Mouse (Mus musculus) heart, embryonic 15.5 days (tissue): ENCODE measurements at regions not wholly inside any gene's neighbourhood (a gene's known extent, or its start where the extent isn't known, plus 50 kb on each side); places are given as distances from the start of the nearest gene placed in this dataset.

Source experiments
- ATAC-seq: fragments of 200-750 bp; cut with Nextera tagmentation; replicated peaks from 2 replicates; pipeline ENCODE4 v1.8.0; 2017; ENCODE audit warnings: low read depth, moderate TSS enrichment; ENCODE audit not compliant: insufficient number of reproducible peaks, insufficient read depth, low FRiP score
- H3K27ac ChIP-seq: fragments of 300-500 bp; sonication (generic); 2 replicates; pipeline ENCODE4 v1.5.1; 2015; ENCODE audit warnings: mild to moderate bottlenecking, inconsistent platforms
- H3K27me3 ChIP-seq: fragments of 300-500 bp; sonication (generic); 2 replicates; pipeline ENCODE4 v1.6.1; 2015; ENCODE audit warnings: inconsistent platforms
- H3K36me3 ChIP-seq: fragments of 300-500 bp; sonication (generic); 2 replicates; pipeline ENCODE4 v1.6.1; 2015; ENCODE audit warnings: mild to moderate bottlenecking, inconsistent platforms
- H3K4me1 ChIP-seq: fragments of 300-500 bp; sonication (generic); replicated peaks from 2 replicates; pipeline ENCODE4 v1.6.1; 2015; ENCODE audit warnings: inconsistent platforms
- H3K4me2 ChIP-seq: fragments of 300-500 bp; sonication (generic); 2 replicates; pipeline ENCODE4 v1.6.1; 2015; ENCODE audit warnings: inconsistent platforms, mild to moderate bottlenecking, moderate library complexity
- H3K4me3 ChIP-seq: fragments of 300-500 bp; sonication (generic); 2 replicates; pipeline ENCODE4 v1.5.1; 2015; ENCODE audit warnings: mild to moderate bottlenecking, inconsistent platforms
- H3K9ac ChIP-seq: fragments of 300-500 bp; sonication (generic); 2 replicates; pipeline ENCODE4 v1.6.1; 2015; ENCODE audit warnings: mild to moderate bottlenecking, inconsistent platforms
- H3K9me3 ChIP-seq: fragments of 300-500 bp; sonication (generic); replicated peaks from 2 replicates; pipeline ENCODE4 v1.6.1; 2016; ENCODE audit warnings: inconsistent platforms
- WGBS: fragments of 180-500 bp; shearing (Covaris S2); methylation state at CpG from one replicate; pipeline ENCODE4 v1.1.7; 2015; ENCODE audit warnings: mixed read lengths; 5-methylcytosine and 5-hydroxymethylcytosine counted together

DNA sequence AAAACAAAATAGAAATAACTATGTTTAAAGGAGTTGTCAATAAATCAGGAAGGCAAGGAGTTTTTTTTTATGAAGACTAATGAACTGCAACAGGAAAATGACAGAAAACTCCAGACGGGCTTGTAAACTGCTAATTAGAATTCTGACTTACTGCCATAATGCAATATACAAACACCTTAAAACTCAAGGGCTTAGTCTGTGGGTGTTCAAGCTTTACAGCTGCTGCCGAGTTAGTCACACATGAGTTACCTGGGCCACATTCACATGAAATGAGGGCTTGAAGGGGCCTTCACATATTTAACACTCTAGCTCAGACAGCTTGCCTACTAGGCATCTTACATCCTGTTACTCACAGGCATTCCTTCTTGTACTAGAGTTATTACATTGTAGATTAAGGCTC is 256.9 kb downstream of the Aldoart1 start:
- Histone ChIP-seq H3K4me3 (no peak overlapping the region), H3K9me3 (no peaks in the 10 kb centered on the region), H3K36me3 (no peaks in the 10 kb centered on the region), H3K4me2 (no peak overlapping the region), H3K27ac (no peak overlapping the region), H3K4me1 (no peaks in the 10 kb centered on the region), H3K9ac (no peak overlapping the region), H3K27me3 (no peaks in the 10 kb centered on the region)
- ATAC-seq = no peak
- 77% methylated on average over 2 of the region's 2 CpGs for WGBS

- no peaks in the 10 kb centered on the region for H3K4me1 ChIP-seq
- WGBS = 35% methylated on average over 1 of the region's 1 CpGs
- H3K27me3 ChIP-seq = no peaks in the 10 kb centered on the region
- H3K27ac ChIP-seq = no peak overlapping the region
- H3K9ac ChIP-seq = no peak overlapping the region
- ATAC-seq = no peak
- no peak overlapping the region for H3K4me3 ChIP-seq
- H3K36me3 ChIP-seq = no peaks in the 10 kb centered on the region
- no peaks in the 10 kb centered on the region for H3K9me3 ChIP-seq
- H3K4me2 ChIP-seq = no peak overlapping the region
Observed at GRCm38 (mm10) chr4:72592129-72592528, 260.3 kb downstream of the Aldoart1 start.

GRCm38 (mm10) chr4:72574946-72575345 is 277.5 kb downstream of the Aldoart1 start:
- no peak overlapping the region for H3K27ac ChIP-seq
- H3K4me1 ChIP-seq = no peaks in the 10 kb centered on the region
- H3K4me2 ChIP-seq = no peak overlapping the region
- no peaks in the 10 kb centered on the region for H3K9me3 ChIP-seq
- no peak overlapping the region for H3K4me3 ChIP-seq
- no peaks in the 10 kb centered on the region for H3K36me3 ChIP-seq
- no peak for ATAC-seq
- no peaks in the 10 kb centered on the region for H3K27me3 ChIP-seq
- no peak overlapping the region for H3K9ac ChIP-seq
- WGBS = 77% methylated on average over 1 of the region's 1 CpGs

- Histone ChIP-seq H3K4me1 (no peaks in the 10 kb centered on the region), H3K9ac (no peak overlapping the region), H3K27me3 (no peaks in the 10 kb centered on the region), H3K4me2 (no peak overlapping the region), H3K4me3 (no peak overlapping the region), H3K9me3 (no peaks in the 10 kb centered on the region), H3K36me3 (no peaks in the 10 kb centered on the region), H3K27ac (no peak overlapping the region)
- no peak for ATAC-seq
- 66% methylated on average over 2 of the region's 2 CpGs for whole genome bisulfite sequencing
Observed at GRCm38 (mm10) chr4:72571924-72572323, 280.5 kb downstream of the Aldoart1 start.

- H3K4me3 ChIP-seq = no peak overlapping the region
- 79% methylated on average over 3 of the region's 3 CpGs for whole genome bisulfite sequencing
- no peak overlapping the region for H3K27ac ChIP-seq
- H3K36me3 ChIP-seq = no peaks in the 10 kb centered on the region
- no peak overlapping the region for H3K9ac ChIP-seq
- no peaks in the 10 kb centered on the region for H3K9me3 ChIP-seq
- no peaks in the 10 kb centered on the region for H3K27me3 ChIP-seq
- ATAC-seq = no peak
- H3K4me1 ChIP-seq = no peaks in the 10 kb centered on the region
- H3K4me2 ChIP-seq = no peak overlapping the region
Observed at GRCm38 (mm10) chr4:72565186-72565585, 287.2 kb downstream of the Aldoart1 start.

DNA sequence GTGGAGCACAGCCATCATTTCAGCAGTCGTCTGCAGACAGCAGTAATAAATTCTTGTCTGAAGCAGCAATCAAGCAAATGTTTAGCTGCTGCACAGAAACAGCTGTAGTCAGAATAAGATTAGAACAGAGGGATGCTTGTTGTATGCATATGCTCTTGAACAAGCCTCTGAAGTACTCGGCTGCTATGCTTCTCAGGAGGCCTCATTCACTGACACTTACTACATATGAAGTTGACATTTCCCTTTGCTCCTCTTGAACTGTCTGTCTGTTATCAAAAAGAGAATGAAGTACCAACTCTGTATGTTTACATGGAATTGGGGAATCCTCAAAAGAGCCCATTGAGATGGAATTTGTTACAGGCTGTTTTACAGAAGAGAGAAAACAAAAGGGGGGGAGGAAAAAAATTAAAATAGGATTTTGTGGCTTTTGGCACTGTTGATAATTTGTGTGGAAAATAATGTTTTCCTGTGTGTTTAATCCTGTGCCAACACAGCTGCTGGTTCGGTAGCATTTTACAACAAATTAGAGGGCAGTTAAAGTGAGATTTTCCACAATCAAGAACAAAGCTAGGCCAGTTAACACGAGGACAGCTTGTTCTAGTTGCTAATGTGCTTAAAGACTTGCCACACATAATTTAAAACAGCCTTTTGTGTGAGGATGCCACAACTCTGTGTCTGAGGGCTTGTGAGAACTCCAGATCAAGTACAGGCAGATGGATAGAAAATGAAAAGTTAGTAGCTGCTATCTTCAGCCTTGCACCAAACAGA is 289.3 kb downstream of the Aldoart1 start:
- ATAC-seq = no peak
- no peak overlapping the region for H3K27ac ChIP-seq
- H3K27me3 ChIP-seq = no peaks in the 10 kb centered on the region
- no peaks in the 10 kb centered on the region for H3K36me3 ChIP-seq
- H3K4me1 ChIP-seq = no peaks in the 10 kb centered on the region
- H3K9ac ChIP-seq = no peak overlapping the region
- no peak overlapping the region for H3K4me2 ChIP-seq
- H3K9me3 ChIP-seq = no peaks in the 10 kb centered on the region
- 35% methylated on average over 4 of the region's 4 CpGs for WGBS
- no peak overlapping the region for H3K4me3 ChIP-seq

GRCm38 (mm10) chr4:72554276-72554675 is 298.2 kb downstream of the Aldoart1 start:
- Histone ChIP-seq H3K36me3 (no peaks in the 10 kb centered on the region), H3K9me3 (no peaks in the 10 kb centered on the region)
- ATAC-seq = no peak

DNA sequence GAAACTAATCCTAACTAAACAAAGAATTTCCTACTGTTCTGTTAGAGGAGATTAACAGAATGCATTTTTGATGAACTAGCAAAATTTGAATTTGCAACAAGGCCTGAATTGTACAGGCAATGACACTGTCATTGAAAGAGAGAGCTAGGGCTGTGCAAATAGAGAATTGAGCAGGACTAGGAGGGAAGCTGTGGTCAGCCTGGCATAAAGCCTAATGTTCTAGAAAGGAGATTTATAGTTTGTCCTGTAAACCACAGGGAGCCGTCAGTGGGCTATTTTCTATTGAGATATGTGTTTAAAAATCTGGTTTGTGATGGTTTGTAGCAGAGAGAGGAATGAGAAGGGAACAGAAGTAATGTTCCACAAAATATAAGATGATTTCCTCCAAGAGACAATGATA is 317.9 kb downstream of the Aldoart1 start:
- 56% methylated on average over 1 of the region's 1 CpGs for WGBS
- no peak for ATAC-seq
- no peaks in the 10 kb centered on the region for H3K27me3 ChIP-seq

More at GRCm38 (mm10) chr4:72554276-72554675, 298.2 kb downstream of the Aldoart1 start:
- Histone ChIP-seq H3K27ac (no peak overlapping the region), H3K9ac (no peak overlapping the region), H3K4me2 (no peak overlapping the region), H3K4me3 (no peak overlapping the region), H3K4me1 (no peaks in the 10 kb centered on the region), H3K27me3 (no peaks in the 10 kb centered on the region)

DNA sequence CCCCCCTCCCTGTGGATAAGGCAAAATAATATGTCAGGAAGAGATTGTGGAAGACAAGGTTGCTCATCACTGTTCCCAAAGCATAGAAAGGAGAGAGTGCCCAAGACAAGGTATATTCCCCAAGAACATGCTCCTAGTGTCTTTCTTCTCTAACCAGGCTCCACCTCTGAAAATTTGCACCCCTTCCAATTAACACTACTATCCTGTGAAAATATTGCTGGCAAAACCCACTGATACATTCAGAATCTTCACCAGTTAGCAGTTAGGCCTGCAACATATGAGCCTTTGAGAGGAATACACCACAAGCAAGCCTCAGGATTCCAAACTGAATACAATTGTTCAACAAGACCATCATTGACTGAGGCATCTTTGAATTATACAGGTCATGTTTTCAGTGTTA is 323.9 kb upstream of the Tle1 start:
- H3K36me3 ChIP-seq = no peaks in the 10 kb centered on the region
- no peaks in the 10 kb centered on the region for H3K27me3 ChIP-seq
- H3K4me3 ChIP-seq = no peak overlapping the region
- H3K4me1 ChIP-seq = no peaks in the 10 kb centered on the region
- ATAC-seq = no peak
- H3K4me2 ChIP-seq = no peak overlapping the region
- H3K9me3 ChIP-seq = no peaks in the 10 kb centered on the region
- no peak overlapping the region for H3K27ac ChIP-seq
- H3K9ac ChIP-seq = no peak overlapping the region

More for the DNA sequence above, 317.9 kb downstream of the Aldoart1 start:
- no peak overlapping the region for H3K9ac ChIP-seq
- no peaks in the 10 kb centered on the region for H3K9me3 ChIP-seq
- no peak overlapping the region for H3K4me2 ChIP-seq
- H3K36me3 ChIP-seq = no peaks in the 10 kb centered on the region
- no peak overlapping the region for H3K27ac ChIP-seq
- no peaks in the 10 kb centered on the region for H3K4me1 ChIP-seq
- H3K4me3 ChIP-seq = no peak overlapping the region

- H3K9ac ChIP-seq = no peak overlapping the region
- WGBS = 58% methylated on average over 1 of the region's 1 CpGs
- H3K36me3 ChIP-seq = no peaks in the 10 kb centered on the region
- H3K4me3 ChIP-seq = no peak overlapping the region
- H3K9me3 ChIP-seq = no peaks in the 10 kb centered on the region
- no peaks in the 10 kb centered on the region for H3K4me1 ChIP-seq
- ATAC-seq = no peak
- no peak overlapping the region for H3K4me2 ChIP-seq
- H3K27me3 ChIP-seq = no peaks in the 10 kb centered on the region
- H3K27ac ChIP-seq = no peak overlapping the region
Observed at GRCm38 (mm10) chr4:72524100-72524499, 323.4 kb upstream of the Tle1 start.

DNA sequence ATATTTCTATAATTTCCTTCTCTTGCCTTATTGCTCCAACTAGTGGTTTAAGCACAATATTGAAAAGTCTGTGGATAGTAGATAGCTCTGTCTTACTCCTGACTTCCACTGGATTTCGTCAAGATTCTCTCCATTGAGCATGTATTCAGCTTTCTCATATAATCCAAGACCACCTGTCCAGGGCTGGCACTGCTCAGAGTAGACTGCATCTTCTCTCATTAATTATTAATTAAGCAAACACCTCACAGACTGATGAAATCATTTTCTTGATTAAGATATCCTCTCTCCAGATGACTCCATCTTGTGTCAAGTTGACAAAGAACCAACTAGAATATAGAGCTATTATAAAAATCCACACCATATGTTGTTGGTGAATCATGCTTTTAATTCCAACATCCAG is 310.5 kb upstream of the Tle1 start:
- WGBS = 55% methylated on average over 1 of the region's 1 CpGs

GRCm38 (mm10) chr4:72481748-72482147 is 281.0 kb upstream of the Tle1 start:
- H3K4me3 ChIP-seq = no peak overlapping the region
- H3K4me1 ChIP-seq = no peaks in the 10 kb centered on the region
- ATAC-seq = no peak
- WGBS = 78% methylated on average over 1 of the region's 1 CpGs
- H3K27ac ChIP-seq = no peak overlapping the region
- H3K9ac ChIP-seq = no peak overlapping the region
- no peaks in the 10 kb centered on the region for H3K27me3 ChIP-seq
- no peaks in the 10 kb centered on the region for H3K9me3 ChIP-seq
- H3K4me2 ChIP-seq = no peak overlapping the region
- no peaks in the 10 kb centered on the region for H3K36me3 ChIP-seq

More for the DNA sequence above, 310.5 kb upstream of the Tle1 start:
- no peak for ATAC-seq
- Histone ChIP-seq H3K4me2 (no peak overlapping the region), H3K36me3 (no peaks in the 10 kb centered on the region), H3K27me3 (no peaks in the 10 kb centered on the region), H3K9ac (no peak overlapping the region), H3K4me3 (no peak overlapping the region), H3K4me1 (no peaks in the 10 kb centered on the region), H3K27ac (no peak overlapping the region), H3K9me3 (no peaks in the 10 kb centered on the region)
